Mouse (Mus musculus): ENCODE measurements around the gene Csrnp1.

- TF ChIP-seq EP300 (IDR thresholded peaks at IDR 0.05; ENCODE audit: insufficient read depth, low read depth, low read length): no peak
- TF ChIP-seq CTCF (IDR thresholded peaks at IDR 0.05): no peak
These were observed 33.1 kb downstream of the Csrnp1 start for GRCm38 (mm10) chr9:119951388-119951787.
